Mouse (Mus musculus): ENCODE data around the gene Wasl.

DNA sequence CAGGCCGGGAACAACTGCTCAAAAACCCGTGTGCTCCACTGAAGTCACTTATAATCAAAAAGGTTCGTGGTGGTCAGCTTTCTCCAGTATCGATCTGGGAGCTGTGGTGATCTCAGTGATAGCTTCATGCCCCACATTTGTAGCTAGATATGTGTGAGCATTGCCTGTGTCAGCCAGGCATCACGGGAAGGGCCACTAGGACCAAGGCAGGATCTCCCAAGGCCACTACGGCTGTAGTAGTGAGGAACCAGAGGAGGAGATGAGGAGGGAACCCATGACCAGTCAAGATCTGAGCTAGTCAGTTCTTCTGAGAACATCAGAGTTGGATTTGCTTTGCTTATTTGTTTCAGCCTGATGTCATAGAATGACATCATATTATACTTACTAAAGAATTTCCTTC is 65.6 kb downstream of the Wasl start:
- TF ChIP-seq CTCF (IDR thresholded peaks at IDR 0.05; ENCODE audit: borderline replicate concordance, insufficient read depth, low read depth, low read length) (no peak), POLR2A (IDR thresholded peaks at IDR 0.05; ENCODE audit: borderline replicate concordance, insufficient read depth, low read length) (no peak)

Measured in cerebellum, adult 2 months (tissue).